Mouse (Mus musculus) bone marrow, adult 2 months (tissue): ENCODE measurements around the gene Cdon.

ENCODE experiments used
- CTCF ChIP-seq: fragments of 200-500 bp; IDR thresholded peaks from 2 replicates; pipeline ENCODE4 v1.5.1; 2011; ENCODE audit warnings: low read length, control low read depth; ENCODE audit not compliant: control insufficient read depth, insufficient read depth
- POLR2A ChIP-seq: fragments of 200-500 bp; IDR thresholded peaks from 2 replicates; pipeline ENCODE4 v1.6.1; 2011; ENCODE audit warnings: low read depth, mild to moderate bottlenecking, control low read depth, low read length, borderline replicate concordance; ENCODE audit not compliant: control insufficient read depth

DNA sequence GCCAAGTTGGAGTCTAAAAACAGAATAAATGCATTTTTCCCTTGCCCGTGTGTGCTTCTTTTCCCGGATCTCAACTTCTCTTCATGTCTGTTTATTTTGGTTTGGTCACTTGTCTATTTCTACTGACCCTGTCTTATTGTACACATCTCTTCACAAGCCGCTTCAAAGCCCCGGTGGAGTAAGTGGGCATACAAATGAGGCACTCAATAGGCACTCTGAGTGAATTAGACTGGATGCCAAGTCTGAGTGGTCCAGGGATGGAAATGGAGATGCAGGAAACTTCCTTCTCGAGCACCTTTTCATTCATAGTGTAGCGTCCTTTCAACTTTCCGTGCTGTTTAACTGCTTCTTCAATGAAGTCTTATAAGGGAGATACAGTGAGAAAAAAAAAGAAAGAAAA, 21.0 kb upstream of the Cdon start:
- no peak for TF ChIP-seq CTCF
- no peak for TF ChIP-seq POLR2A
